Mouse (Mus musculus) liver, adult 2 months (tissue): Measurements from ENCODE around the gene Cdh3. TPM values are rescaled to one million over a fixed set of nuclear protein-coding genes. Genes with fewer than 3 reads are reported as not detected.

Source experiments
- DNase-seq: peaks from one replicate; pipeline ENCODE4 v3.0.0-alpha.2; 2011; ENCODE audit warnings: low read depth, low spot score; ENCODE audit errors: extremely low read depth
- H3K27ac ChIP-seq: fragments of 200-500 bp; replicated peaks from 2 replicates; pipeline ENCODE4 v1.5.1; 2012; ENCODE audit warnings: low read depth, mild to moderate bottlenecking, control low read depth, inconsistent platforms, low read length; ENCODE audit not compliant: insufficient read depth
- H3K27me3 ChIP-seq: fragments of 200-500 bp; 2 replicates; pipeline ENCODE4 v1.6.1; 2012; ENCODE audit warnings: mild to moderate bottlenecking, moderate library complexity, low read length, inconsistent platforms; ENCODE audit not compliant: control insufficient read depth, insufficient read depth
- H3K36me3 ChIP-seq: fragments of 200-500 bp; 2 replicates; pipeline ENCODE4 v1.6.1; 2012; ENCODE audit warnings: low read length, inconsistent platforms; ENCODE audit not compliant: control insufficient read depth, insufficient read depth
- H3K4me1 ChIP-seq: fragments of 200-500 bp; 2 replicates; pipeline ENCODE4 v1.6.1; 2011; ENCODE audit warnings: low read length; ENCODE audit not compliant: control insufficient read depth, insufficient read depth
- H3K4me3 ChIP-seq: fragments of 200-500 bp; 2 replicates; pipeline ENCODE4 v1.5.1; 2011; ENCODE audit warnings: low read depth, mild to moderate bottlenecking, control low read depth, low read length, moderate library complexity; ENCODE audit not compliant: insufficient read depth
- H3K79me2 ChIP-seq: fragments of 200-500 bp; 2 replicates; pipeline ENCODE4 v1.6.1; 2012; ENCODE audit warnings: inconsistent platforms, mild to moderate bottlenecking, low read length, moderate library complexity; ENCODE audit not compliant: control insufficient read depth, insufficient read depth
- H3K9ac ChIP-seq: fragments of 200-500 bp; 2 replicates; pipeline ENCODE4 v1.6.1; 2012; ENCODE audit warnings: low read depth, mild to moderate bottlenecking, control low read depth, inconsistent platforms, low read length
- CTCF ChIP-seq: fragments of 200-500 bp; IDR thresholded peaks from 2 replicates; pipeline ENCODE4 v1.5.1; 2011; ENCODE audit warnings: low read depth, low read length, control low read depth
- POLR2A ChIP-seq: fragments of 200-500 bp; IDR thresholded peaks from 2 replicates; pipeline ENCODE4 v1.6.1; 2011; ENCODE audit warnings: low read length, control low read depth; ENCODE audit not compliant: insufficient read depth; ENCODE audit errors: extremely low read depth
- WGBS: fragments of 180-500 bp; shearing (Covaris S2); methylation state at CpG from one replicate; pipeline ENCODE4 v1.1.7; 2018; 5-methylcytosine and 5-hydroxymethylcytosine counted together
- polyA plus RNA-seq: library from polyadenylated mRNA; depleted of rRNA; stranded (reverse); fragments of >200 nt; gene quantifications from 2 replicates; pipeline ENCODE4 v1.2.3, GENCODE M21; 2012
- total RNA-seq: library from RNA; depleted of rRNA; stranded (reverse); fragments of >200 nt; gene quantifications from 2 replicates; pipeline ENCODE4 v1.2.3, GENCODE M21; 2014

Cdh3 gene
- total and polyA plus RNA-seq, 2 experiments, result 0.09 to 0.16 TPM

- Histone ChIP-seq H3K27ac (no peak overlapping the region), H3K4me3 (no peak overlapping the region), H3K36me3 (no peaks in the 10 kb centered on the region), H3K9ac (no peak overlapping the region), H3K4me1 (no peaks in the 10 kb centered on the region), H3K79me2 (no peaks in the 10 kb centered on the region), H3K27me3 (no peaks in the 10 kb centered on the region)
- no peak for DNase-seq
- TF ChIP-seq CTCF (no peak), POLR2A (no peak)
- WGBS, result 100% methylated on average over 1 of the region's 1 CpGs
These were observed 40.2 kb downstream of the Cdh3 start for GRCm38 (mm10) chr8:106550906-106551305.

- Histone ChIP-seq H3K9ac (no peak overlapping the region), H3K79me2 (no peaks in the 10 kb centered on the region), H3K4me3 (no peak overlapping the region), H3K27ac (no peak overlapping the region), H3K27me3 (no peaks in the 10 kb centered on the region), H3K36me3 (no peaks in the 10 kb centered on the region), H3K4me1 (no peaks in the 10 kb centered on the region)
- WGBS, result 97% methylated on average over 5 of the region's 5 CpGs
- TF ChIP-seq CTCF, result peak; percentile 24; the same call in 1 of the 2 replicates
- no peak for TF ChIP-seq POLR2A
- no peak for DNase-seq
These were observed 43.3 kb downstream of the Cdh3 start for GRCm38 (mm10) chr8:106554011-106554410.

GRCm38 (mm10) chr8:106556068-106556645 lies 45.5 kb downstream of the Cdh3 start:
- Histone ChIP-seq H3K36me3 (no peaks in the 10 kb centered on the region), H3K79me2 (no peaks in the 10 kb centered on the region), H3K27me3 (no peaks in the 10 kb centered on the region), H3K27ac (no peak overlapping the region), H3K9ac (no peak overlapping the region), H3K4me3 (no peak overlapping the region), H3K4me1 (no peaks in the 10 kb centered on the region)
- TF ChIP-seq CTCF (no peak), POLR2A (no peak)
- no peak for DNase-seq
- WGBS, result 81% methylated on average over 5 of the region's 7 CpGs

GRCm38 (mm10) chr8:106559844-106560243 lies 49.2 kb downstream of the Cdh3 start:
- H3K36me3 ChIP-seq, result no peaks in the 10 kb centered on the region
- H3K79me2 ChIP-seq, result no peaks in the 10 kb centered on the region
- no peak for TF ChIP-seq CTCF
- no peak for TF ChIP-seq POLR2A
- H3K4me1 ChIP-seq, result no peaks in the 10 kb centered on the region
- no peaks in the 10 kb centered on the region for H3K27me3 ChIP-seq
- no peak for DNase-seq
- H3K4me3 ChIP-seq, result no peak overlapping the region
- 12% methylated on average over 9 of the region's 9 CpGs for WGBS
- H3K27ac ChIP-seq, result no peak overlapping the region
- no peak overlapping the region for H3K9ac ChIP-seq

- TF ChIP-seq POLR2A (no peak), CTCF (peak; percentile 96)
- Histone ChIP-seq H3K27me3 (no peaks in the 10 kb centered on the region), H3K4me1 (no peaks in the 10 kb centered on the region), H3K36me3 (no peaks in the 10 kb centered on the region), H3K9ac (no peak overlapping the region), H3K4me3 (no peak overlapping the region), H3K27ac (no peak overlapping the region), H3K79me2 (no peaks in the 10 kb centered on the region)
- WGBS, result 38% methylated on average over 21 of the region's 21 CpGs
- peak; percentile 48 for DNase-seq
These were observed 50.6 kb downstream of the Cdh3 start for GRCm38 (mm10) chr8:106561097-106561865.

GRCm38 (mm10) chr8:106563691-106564182 lies 53.0 kb downstream of the Cdh3 start:
- 92% methylated on average over 3 of the region's 3 CpGs for WGBS
- no peaks in the 10 kb centered on the region for H3K36me3 ChIP-seq
- no peak for DNase-seq

More at GRCm38 (mm10) chr8:106563691-106564182, 53.0 kb downstream of the Cdh3 start:
- Histone ChIP-seq H3K27me3 (no peaks in the 10 kb centered on the region), H3K79me2 (no peaks in the 10 kb centered on the region), H3K9ac (no peak overlapping the region), H3K4me3 (no peak overlapping the region), H3K27ac (no peak overlapping the region), H3K4me1 (no peaks in the 10 kb centered on the region)
- TF ChIP-seq CTCF (no peak), POLR2A (no peak)
